Mouse (Mus musculus) layer of hippocampus, postnatal 25 days (tissue): ENCODE measurements at regions not wholly inside any gene's neighbourhood (a gene's known extent, or its start where the extent isn't known, plus 50 kb on each side); places are given as distances from the start of the nearest gene placed in this dataset.

Experiments used
- DNase-seq, 2 experiments: peaks; one replicate each; pipeline ENCODE4 v3.0.0; 2022; ENCODE audit warnings: mixed read lengths in 2 of 2, low spot score in 1 of 2; ENCODE audit errors: extremely low spot score in 1 of 2

GRCm38 (mm10) chr17:49212918-49213317 lies 215.2 kb upstream of the Mocs1 start:
- no peak for DNase-seq

GRCm38 (mm10) chr17:49215281-49215680 lies 212.9 kb upstream of the Mocs1 start:
- DNase-seq = no peak

GRCm38 (mm10) chr17:49219512-49220197 lies 208.5 kb upstream of the Mocs1 start:
- DNase-seq = peak; percentile 32 to 42

GRCm38 (mm10) chr17:49223212-49223611 lies 204.9 kb upstream of the Mocs1 start:
- no peak for DNase-seq

- no peak for DNase-seq
Measured at GRCm38 (mm10) chr17:49223651-49224050, 204.5 kb upstream of the Mocs1 start.

GRCm38 (mm10) chr17:49225255-49226015 lies 202.7 kb upstream of the Mocs1 start:
- no peak for DNase-seq

GRCm38 (mm10) chr17:49226016-49226400 lies 202.2 kb upstream of the Mocs1 start:
- no peak for DNase-seq

GRCm38 (mm10) chr17:49231287-49231686 lies 196.9 kb upstream of the Mocs1 start:
- DNase-seq = no peak

- DNase-seq = no peak
Measured at GRCm38 (mm10) chr17:49240097-49240496, 188.1 kb upstream of the Mocs1 start.

- peak; percentile 17 to 59 for DNase-seq
Measured at GRCm38 (mm10) chr17:49243419-49243818, 184.7 kb upstream of the Mocs1 start.

- DNase-seq = no peak
Measured at GRCm38 (mm10) chr17:49245013-49245412, 183.1 kb upstream of the Mocs1 start.

GRCm38 (mm10) chr17:49247215-49247614 lies 180.9 kb upstream of the Mocs1 start:
- DNase-seq = no peak

GRCm38 (mm10) chr17:49250726-49251537 lies 177.2 kb upstream of the Mocs1 start:
- DNase-seq = no peak

GRCm38 (mm10) chr17:49252271-49252670 lies 175.9 kb upstream of the Mocs1 start:
- no peak for DNase-seq

GRCm38 (mm10) chr17:49258496-49258895 lies 169.7 kb upstream of the Mocs1 start:
- no peak for DNase-seq

- no peak for DNase-seq
Measured at GRCm38 (mm10) chr17:49262394-49262793, 165.8 kb upstream of the Mocs1 start.

GRCm38 (mm10) chr17:49266343-49266742 lies 161.8 kb upstream of the Mocs1 start:
- DNase-seq = no peak

- DNase-seq = no peak
Measured at GRCm38 (mm10) chr17:49269943-49270342, 158.2 kb upstream of the Mocs1 start.

GRCm38 (mm10) chr17:49272661-49273448 lies 155.3 kb upstream of the Mocs1 start:
- no peak for DNase-seq

GRCm38 (mm10) chr17:49274936-49275335 lies 153.2 kb upstream of the Mocs1 start:
- DNase-seq = no peak
